ENCODE assay signal across 9 mouse cellular contexts in genomic region chr5:35387834-35388490, GRCm38 (mm10). TPM values are rescaled to one million over a fixed set of nuclear protein-coding genes. Genes with fewer than 3 reads are reported as not detected.
DNase-seq lines count a peak whose midpoint lies in the region; ATAC-seq and TF ChIP-seq lines count a peak whose summit lies in the region.
"Had no signal": no experiment of that assay in that cellular context is flagged by ENCODE, and none has a peak within 500 bp of the region (broad histone marks: within the 10 kb centered on the region; RNA-seq: fewer than 3 reads in every experiment).

No protein-coding gene starts in this region.

- peak overlapping the region; percentile 50; the same call in 1 of the 2 replicates for H3K9ac ChIP-seq in ES-Bruce4 (ENCODE audit: low read depth, poor library complexity, severe bottlenecking)
- H3K9ac ChIP-seq in hindbrain, embryonic 13.5 days, result no peak overlapping the region

- no peak for TF ChIP-seq CTCF in E14TG2a.4 (conservative IDR thresholded peaks at IDR 0.05; ENCODE audit: low read length)
- no peak for TF ChIP-seq CTCF in ES-Bruce4 (IDR thresholded peaks at IDR 0.05; ENCODE audit: low read depth, low read length)

- H3K4me3 ChIP-seq in E14TG2a.4 (replicated peaks; ENCODE audit: low read length), result peak overlapping the region; percentile 80
- H3K4me3 ChIP-seq in ES-Bruce4 (ENCODE audit: low read depth, low read length), result peak overlapping the region; percentile 76
- H3K4me3 ChIP-seq in hindbrain, embryonic 13.5 days, result peak overlapping the region; percentile 39
- peak overlapping the region; percentile 65 for H3K4me3 ChIP-seq in midbrain, embryonic 10.5 days

- ATAC-seq in hindbrain, embryonic 13.5 days (ENCODE audit: low FRiP score), result no peak
- ATAC-seq in megakaryocyte-erythroid progenitor cell, adult 5-6 weeks (replicated peaks; ENCODE audit: low FRiP score, low TSS enrichment, poor library complexity, severe bottlenecking), result no peak

- peak overlapping the region; percentile 56 for H3K4me2 ChIP-seq in hindbrain, embryonic 13.5 days

- peaks cover 98% of the 10 kb centered on the region for H3K27me3 ChIP-seq in E14TG2a.4 (ENCODE audit: insufficient read depth, low read length)
- H3K27me3 ChIP-seq in ES-Bruce4 (ENCODE audit: control insufficient read depth, insufficient read depth, low read length, poor library complexity, severe bottlenecking), result peaks cover 21% of the 10 kb centered on the region
- H3K27me3 ChIP-seq in hindbrain, embryonic 13.5 days, result peaks cover 100% of the 10 kb centered on the region
- H3K27me3 ChIP-seq in midbrain, embryonic 10.5 days (ENCODE audit: low read depth, poor library complexity, severe bottlenecking), result peaks cover 100% of the 10 kb centered on the region

- TF ChIP-seq POLR2A in ES-Bruce4 (IDR thresholded peaks at IDR 0.05; ENCODE audit: insufficient read depth, low read length), result no peak

- H3K4me1 ChIP-seq in E14TG2a.4 (replicated peaks; ENCODE audit: low read depth, low read length), result peaks cover 18% of the 10 kb centered on the region
- no peaks in the 10 kb centered on the region for H3K4me1 ChIP-seq in ES-Bruce4 (ENCODE audit: control insufficient read depth, insufficient read depth, low read length)
- peaks cover 27% of the 10 kb centered on the region for H3K4me1 ChIP-seq in hindbrain, embryonic 13.5 days (replicated peaks)
- peaks cover 32% of the 10 kb centered on the region for H3K4me1 ChIP-seq in midbrain, embryonic 10.5 days

- H3K9me3 ChIP-seq in E14TG2a.4 (ENCODE audit: low read length), result no peaks in the 10 kb centered on the region; the same call in 1 of the 2 replicates
- H3K9me3 ChIP-seq in ES-Bruce4 (replicated peaks; ENCODE audit: control insufficient read depth, insufficient read depth, low read length, poor library complexity, severe bottlenecking), result no peaks in the 10 kb centered on the region
- no peaks in the 10 kb centered on the region for H3K9me3 ChIP-seq in hindbrain, embryonic 13.5 days
- H3K9me3 ChIP-seq in midbrain, embryonic 10.5 days (replicated peaks), result no peaks in the 10 kb centered on the region

- H3K36me3 ChIP-seq in E14TG2a.4 (ENCODE audit: insufficient read depth, low read length) (no peaks in the 10 kb centered on the region), ES-Bruce4 (ENCODE audit: control insufficient read depth, insufficient read depth, low read length, poor library complexity, severe bottlenecking) (no peaks in the 10 kb centered on the region)
- H3K36me3 ChIP-seq in hindbrain, embryonic 13.5 days, result no peaks in the 10 kb centered on the region
- no peaks in the 10 kb centered on the region for H3K36me3 ChIP-seq in midbrain, embryonic 10.5 days

- DNase-seq in midbrain, embryonic 10.5 days (ENCODE audit: low spot score), result peak; percentile 34
- no peak for DNase-seq in layer of hippocampus, adult 8-10 months (ENCODE audit: low spot score in 2 of 2)
- no peak for DNase-seq in ovary, postnatal 36 days (ENCODE audit: low spot score)
- DNase-seq: lung, postnatal 4 days; right cerebral cortex, postnatal 4 days had no signal

- no peak for TF ChIP-seq EP300 in ES-Bruce4 (IDR thresholded peaks at IDR 0.05; ENCODE audit: insufficient read depth, low read depth, low read length)

- WGBS in hindbrain, embryonic 13.5 days, result 2% methylated on average over 38 of the region's 38 CpGs
- 1% methylated on average over 38 of the region's 38 CpGs for WGBS in midbrain, embryonic 10.5 days

- H3K27ac ChIP-seq in ES-Bruce4 (ENCODE audit: insufficient read depth, low read length), result no peak overlapping the region
- no peak overlapping the region for H3K27ac ChIP-seq in hindbrain, embryonic 13.5 days
- no peak overlapping the region for H3K27ac ChIP-seq in midbrain, embryonic 10.5 days (replicated peaks)

RNA-seq across cellular contexts. Expression of gene Hmx1, which starts 0.9 kb away (rescaled TPM):
- not detected in 2 replicates for polyA plus RNA-seq in ES-Bruce4 (2011; ENCODE audit: insufficient read depth, insufficient read length, low read depth, missing spikeins)
- 0.54 and 1.5 TPM in 2 replicates for polyA plus RNA-seq in hindbrain, embryonic 13.5 days (2015; fragmentation: Nextera tagmentation; extraction: Ambion mirVana)
- 0.14 and 0.99 TPM in 2 replicates for polyA plus RNA-seq in midbrain, embryonic 10.5 days (2016; fragmentation: Nextera tagmentation; extraction: Ambion mirVana)
- not detected for total RNA-seq in layer of hippocampus, adult 8-10 months (2022)
- not detected in 2 replicates for total RNA-seq in megakaryocyte-erythroid progenitor cell, adult 5-6 weeks (2014; fragmentation: Nextera tagmentation)
- total RNA-seq in megakaryocyte-erythroid progenitor cell, adult 5-6 weeks (2017), result not detected in 2 replicates
